Comparison of ENCODE assay signal across 26 mouse cellular contexts in genomic region chr6:41581295-41581694, GRCm38 (mm10). TPM values are rescaled to one million over a fixed set of nuclear protein-coding genes. Genes with fewer than 3 reads are reported as not detected.
A peak's percentile ranks its signal among the peaks of the same experiment; 100 is the strongest.
DNase-seq lines count a peak whose midpoint lies in the region; ATAC-seq and TF ChIP-seq lines count a peak whose summit lies in the region.
"Had no signal": no experiment of that assay in that cellular context is flagged by ENCODE, and none has a peak within 500 bp of the region (broad histone marks: within the 10 kb centered on the region; RNA-seq: fewer than 3 reads in every experiment).

No protein-coding gene starts in this region.

- intact Hi-C loops in left cerebral cortex, postnatal 14 days (cut with DNase I): no loop called here

- 0 out of 2 replicates have a peak overlapping the region, but pooled peaks have one; percentile 7 for H3K9ac ChIP-seq in embryonic facial prominence, embryonic 13.5 days
- H3K9ac ChIP-seq in midbrain, embryonic 15.5 days: no peak overlapping the region
- no peak overlapping the region for H3K9ac ChIP-seq in lung, postnatal 0 days (replicated peaks; ENCODE audit: low read depth)
- H3K9ac ChIP-seq: heart, embryonic 12.5 days; hindbrain, embryonic 12.5 days; limb, embryonic 12.5 days; liver, embryonic 14.5 days had no signal

- DNase-seq in thymus, postnatal 0 days (ENCODE audit: low spot score): peak; percentile 23
- no peak for DNase-seq in thymus, postnatal 14 days
- DNase-seq in layer of hippocampus, adult 18-20 months (ENCODE audit: low spot score in 2 of 2): no peak
- no peak for DNase-seq in left cerebral cortex, postnatal 14 days (ENCODE audit: low spot score in 2 of 2)
- DNase-seq in lung, postnatal 0 days (ENCODE audit: low spot score): no peak
- DNase-seq: adrenal gland, postnatal 10 days; cerebellum, adult 11-12 months; cerebellum, postnatal 36 days; gastrocnemius, adult 2 months; heart, postnatal 14 days; kidney, adult 2 months; kidney, postnatal 25 days; right cerebral cortex, postnatal 14 days; spleen, adult 18-20 months had no signal

- H3K4me2 ChIP-seq in embryonic facial prominence, embryonic 13.5 days: peak overlapping the region; percentile 33
- no peak overlapping the region for H3K4me2 ChIP-seq in midbrain, embryonic 15.5 days
- no peak overlapping the region for H3K4me2 ChIP-seq in lung, postnatal 0 days (replicated peaks; ENCODE audit: low read depth, low read length)
- H3K4me2 ChIP-seq: heart, embryonic 12.5 days; hindbrain, embryonic 12.5 days; limb, embryonic 12.5 days had no signal

- peaks cover 20% of the 10 kb centered on the region for H3K4me1 ChIP-seq in embryonic facial prominence, embryonic 13.5 days
- H3K4me1 ChIP-seq in midbrain, embryonic 15.5 days: peaks cover 6% of the 10 kb centered on the region; the same call in 1 of the 2 replicates
- H3K4me1 ChIP-seq in lung, postnatal 0 days (ENCODE audit: insufficient read depth, low read depth, low read length): no peaks in the 10 kb centered on the region
- H3K4me1 ChIP-seq: heart, embryonic 12.5 days; hindbrain, embryonic 12.5 days; limb, embryonic 12.5 days had no signal

- TF ChIP-seq EP300 in lung, postnatal 0 days (IDR thresholded peaks at IDR 0.05): no peak

- H3K9me3 ChIP-seq in embryonic facial prominence, embryonic 13.5 days: no peaks in the 10 kb centered on the region
- H3K9me3 ChIP-seq in midbrain, embryonic 15.5 days: no peaks in the 10 kb centered on the region
- H3K9me3 ChIP-seq in lung, postnatal 0 days (ENCODE audit: low read length): no peaks in the 10 kb centered on the region
- H3K9me3 ChIP-seq: heart, embryonic 12.5 days; hindbrain, embryonic 12.5 days; limb, embryonic 12.5 days had no signal

- WGBS in embryonic facial prominence, embryonic 13.5 days: 22% methylated on average over 7 of the region's 7 CpGs
- WGBS in midbrain, embryonic 15.5 days: 49% methylated on average over 7 of the region's 7 CpGs
- 52% methylated on average over 7 of the region's 7 CpGs for WGBS in lung, postnatal 0 days

- no peak overlapping the region for H3K4me3 ChIP-seq in embryonic facial prominence, embryonic 13.5 days
- H3K4me3 ChIP-seq in midbrain, embryonic 15.5 days: no peak overlapping the region
- H3K4me3 ChIP-seq in lung, postnatal 0 days (ENCODE audit: low read depth, low read length): no peak overlapping the region
- H3K4me3 ChIP-seq: gastrocnemius, adult 2 months; heart, embryonic 12.5 days; hindbrain, embryonic 12.5 days; left cerebral cortex, adult 2 months; limb, embryonic 12.5 days had no signal

- no peaks in the 10 kb centered on the region for H3K36me3 ChIP-seq in embryonic facial prominence, embryonic 13.5 days
- no peaks in the 10 kb centered on the region for H3K36me3 ChIP-seq in midbrain, embryonic 15.5 days (replicated peaks)
- no peaks in the 10 kb centered on the region for H3K36me3 ChIP-seq in lung, postnatal 0 days (ENCODE audit: insufficient read depth, low read length)
- H3K36me3 ChIP-seq: heart, embryonic 12.5 days; hindbrain, embryonic 12.5 days; limb, embryonic 12.5 days had no signal

- no peak overlapping the region; the same call in 1 of the 2 replicates for H3K27ac ChIP-seq in embryonic facial prominence, embryonic 13.5 days
- H3K27ac ChIP-seq in midbrain, embryonic 15.5 days: 0 out of 2 replicates have a peak overlapping the region, but pooled peaks have one; percentile 20
- H3K27ac ChIP-seq in lung, postnatal 0 days (ENCODE audit: low read length): no peak overlapping the region
- H3K27ac ChIP-seq: gastrocnemius, adult 2 months; hindbrain, embryonic 12.5 days; left cerebral cortex, adult 2 months; limb, embryonic 12.5 days; liver, embryonic 14.5 days had no signal

- ATAC-seq in embryonic facial prominence, embryonic 13.5 days (ENCODE audit: insufficient number of reproducible peaks, insufficient read depth, low FRiP score, low TSS enrichment, low read depth): no peak
- ATAC-seq in midbrain, embryonic 15.5 days (replicated peaks): peak; percentile 79
- no peak for ATAC-seq in lung, postnatal 0 days
- ATAC-seq: activated CD4-positive, CD25-positive, alpha-beta regulatory T cell, adult 4 months; Patski had no signal

- no peaks in the 10 kb centered on the region for H3K27me3 ChIP-seq in embryonic facial prominence, embryonic 13.5 days
- no peaks in the 10 kb centered on the region for H3K27me3 ChIP-seq in midbrain, embryonic 15.5 days (replicated peaks)
- H3K27me3 ChIP-seq in lung, postnatal 0 days (replicated peaks; ENCODE audit: insufficient read depth, low read length): no peaks in the 10 kb centered on the region
- H3K27me3 ChIP-seq: heart, embryonic 12.5 days; hindbrain, embryonic 12.5 days; limb, embryonic 12.5 days; Patski had no signal

- TF ChIP-seq CTCF in lung, postnatal 0 days (IDR thresholded peaks at IDR 0.05): no peak

RNA-seq across cellular contexts. Expression of gene Ephb6, which starts 24.0 kb away (rescaled TPM):
- polyA plus RNA-seq in thymus, postnatal 0 days (2015; fragmentation: Nextera tagmentation; extraction: Ambion mirVana): 81.3 and 84.2 TPM in 2 replicates
- 23.8 and 27.1 TPM in 2 replicates for polyA plus RNA-seq in embryonic facial prominence, embryonic 13.5 days (2015; fragmentation: Nextera tagmentation; extraction: Ambion mirVana)
- 43.7 and 44.2 TPM in 2 replicates for polyA plus RNA-seq in midbrain, embryonic 15.5 days (2015; fragmentation: Nextera tagmentation; extraction: Ambion mirVana)
- total RNA-seq in layer of hippocampus, adult 18-20 months (2021): 10 to 100 TPM; 75.5 to 80.5 TPM
- 100 to 1,000 TPM; 142 to 146 TPM for total RNA-seq in left cerebral cortex, postnatal 14 days (2021)
- polyA plus RNA-seq in lung, postnatal 0 days (2015; fragmentation: Nextera tagmentation; extraction: Ambion mirVana): 5.5 and 6.2 TPM in 2 replicates

RNA-seq across cellular contexts. Expression of gene Trpv6, which starts 54.9 kb away (rescaled TPM):
- polyA plus RNA-seq in thymus, postnatal 0 days (2015; fragmentation: Nextera tagmentation; extraction: Ambion mirVana): 0.64 and 1.1 TPM in 2 replicates
- 1.3 TPM in 2 replicates for polyA plus RNA-seq in embryonic facial prominence, embryonic 13.5 days (2015; fragmentation: Nextera tagmentation; extraction: Ambion mirVana)
- polyA plus RNA-seq in midbrain, embryonic 15.5 days (2015; fragmentation: Nextera tagmentation; extraction: Ambion mirVana): 0.89 and 1.3 TPM in 2 replicates
- total RNA-seq in layer of hippocampus, adult 18-20 months (2021): under 1 TPM; 0.59 to 0.81 TPM
- total RNA-seq in left cerebral cortex, postnatal 14 days (2021): 1 to 10 TPM; 1.8 to 3.0 TPM
- polyA plus RNA-seq in lung, postnatal 0 days (2015; fragmentation: Nextera tagmentation; extraction: Ambion mirVana): 12.4 and 17.8 TPM in 2 replicates
- total RNA-seq: adrenal gland, postnatal 10 days; gastrocnemius, adult 2 months; heart, postnatal 14 days had no signal

RNA-seq across cellular contexts. Expression of gene Prss2, which starts 59.7 kb away (rescaled TPM):
- polyA plus RNA-seq in thymus, postnatal 0 days (2015; fragmentation: Nextera tagmentation; extraction: Ambion mirVana): 3.6 and 4.7 TPM in 2 replicates
- not detected in 2 replicates for polyA plus RNA-seq in embryonic facial prominence, embryonic 13.5 days (2015; fragmentation: Nextera tagmentation; extraction: Ambion mirVana)
- not detected in 2 replicates for polyA plus RNA-seq in midbrain, embryonic 15.5 days (2015; fragmentation: Nextera tagmentation; extraction: Ambion mirVana)
- total RNA-seq in layer of hippocampus, adult 18-20 months (2021): not detected
- not detected for total RNA-seq in left cerebral cortex, postnatal 14 days (2021)
- polyA plus RNA-seq in lung, postnatal 0 days (2015; fragmentation: Nextera tagmentation; extraction: Ambion mirVana): not detected in 2 replicates
- total RNA-seq: adrenal gland, postnatal 10 days; ES-E14; gastrocnemius, adult 2 months; heart, postnatal 14 days; left cerebral cortex, adult 2 months had no signal
- polyA plus RNA-seq: heart, embryonic 12.5 days; hindbrain, embryonic 12.5 days; kidney, adult 2 months; limb, embryonic 12.5 days; lung, embryonic 16.5 days; neural tube, embryonic 14.5 days; Patski had no signal
